Mouse (Mus musculus): ENCODE data around the gene Unc13d.

DNA sequence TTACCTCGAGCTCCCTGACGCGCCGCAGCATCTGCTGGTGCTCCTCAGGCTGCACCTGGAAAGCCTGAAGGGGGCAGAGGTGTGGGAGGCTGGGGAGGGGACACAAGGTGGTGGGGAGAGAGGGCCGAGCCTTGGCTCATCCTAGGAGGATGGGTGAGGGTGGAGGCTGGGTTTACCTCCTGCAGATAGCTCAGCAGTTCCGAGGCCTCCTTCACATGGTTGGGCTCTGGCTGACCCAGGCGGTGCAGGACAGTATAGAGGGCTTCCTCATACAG is 1.6 kb downstream of the Unc13d start:
- TF ChIP-seq CTCF (IDR thresholded peaks at IDR 0.05; ENCODE audit: low read depth), result no peak
- no peak for TF ChIP-seq EP300 (optimal IDR thresholded peaks at IDR 0.05)

Measured in stomach, postnatal 0 days (tissue).